Mouse (Mus musculus): Measurements from ENCODE around the gene Hist1h2bf. TPM values are rescaled to one million over a fixed set of nuclear protein-coding genes. Genes with fewer than 3 reads are reported as not detected.
"Not testable (repeated sequence)": the region's sequence is repeated elsewhere in the genome, so short reads cannot be mapped to it uniquely, and the experiment has no call there.

The Hist1h2bf gene
- 10 to 100 TPM; 10.4 TPM for total RNA-seq (2021)
- long read RNA-seq, experiment 1, result 0 reads
- long read RNA-seq, experiment 2, result 0 reads

GRCm38 (mm10) chr13:23573898-23574524, at the start of gene Hist1h2bf, which contains the start of gene Hist1h2ad:
Gene Hist1h2bf, minus strand, starts transcription at chr13:23574196.
Gene Hist1h2ad, plus strand, starts transcription at chr13:23574381.
- peak; percentile 80 for DNase-seq

GRCm38 (mm10) chr13:23622861-23623450, 49.0 kb upstream of the Hist1h2bf start:
- DNase-seq, result no peak

DNA sequence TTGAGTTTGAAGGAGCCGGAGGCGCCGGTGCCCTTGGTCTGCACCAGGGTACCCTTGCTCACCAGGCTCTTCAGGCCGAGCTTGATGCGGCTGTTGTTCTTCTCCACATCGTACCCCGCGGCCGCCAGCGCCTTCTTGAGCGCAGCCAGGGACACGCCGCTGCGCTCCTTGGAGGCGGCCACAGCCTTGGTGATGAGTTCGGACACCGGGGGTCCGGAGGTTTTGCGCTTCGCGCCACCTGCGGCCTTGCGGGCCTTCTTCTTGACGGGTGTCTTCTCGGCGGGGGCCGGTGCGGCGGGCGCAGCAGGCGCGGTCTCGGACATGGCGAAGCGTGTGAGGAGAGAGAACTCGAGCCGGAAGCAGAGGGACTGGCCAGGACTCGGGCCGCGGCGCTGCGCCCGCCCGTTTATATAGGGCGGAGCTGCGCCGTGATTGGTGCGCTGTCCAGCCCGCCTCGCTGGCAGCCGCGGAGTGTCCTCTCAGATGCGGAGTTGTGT, 48.2 kb upstream of the Hist1h2bf start, which contains the start of gene Hist1h1e:
TSS of gene Hist1h1e (minus strand) at position 384 of the 497 bp plus-strand sequence.
- peak; percentile 92 for DNase-seq

DNA sequence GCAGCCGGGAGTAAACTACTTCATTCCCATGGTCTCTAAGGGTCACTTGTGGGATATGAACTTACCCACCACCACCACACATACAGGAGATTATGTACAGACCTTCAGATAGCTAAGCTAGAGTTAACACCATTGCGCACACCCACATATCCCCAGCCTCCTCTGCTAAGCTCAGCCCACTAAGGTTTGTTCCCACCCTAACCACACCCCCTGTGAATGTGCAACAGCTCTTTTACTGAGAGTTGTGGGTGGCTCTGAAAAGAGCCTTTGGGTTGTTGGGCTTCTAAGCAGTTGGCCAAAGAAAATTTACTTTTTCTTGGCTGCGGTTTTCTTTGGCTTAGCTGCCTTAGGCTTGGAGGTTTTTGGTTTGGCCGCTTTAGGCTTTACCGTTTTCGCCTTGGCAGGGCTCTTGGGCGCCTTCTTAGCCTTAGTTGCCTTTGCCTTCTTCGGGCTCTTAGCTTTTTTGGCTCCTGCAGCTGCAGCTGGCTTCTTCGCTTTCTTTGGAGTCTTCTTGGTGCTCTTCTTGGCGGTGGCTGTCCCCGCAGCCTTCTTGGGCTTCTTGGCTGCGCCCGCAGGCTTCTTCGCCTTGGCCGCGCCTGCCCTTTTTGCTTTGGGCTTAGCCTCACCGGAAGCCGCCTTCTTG, 47.7 kb upstream of the Hist1h2bf start:
- peak; percentile 64 for DNase-seq

DNA sequence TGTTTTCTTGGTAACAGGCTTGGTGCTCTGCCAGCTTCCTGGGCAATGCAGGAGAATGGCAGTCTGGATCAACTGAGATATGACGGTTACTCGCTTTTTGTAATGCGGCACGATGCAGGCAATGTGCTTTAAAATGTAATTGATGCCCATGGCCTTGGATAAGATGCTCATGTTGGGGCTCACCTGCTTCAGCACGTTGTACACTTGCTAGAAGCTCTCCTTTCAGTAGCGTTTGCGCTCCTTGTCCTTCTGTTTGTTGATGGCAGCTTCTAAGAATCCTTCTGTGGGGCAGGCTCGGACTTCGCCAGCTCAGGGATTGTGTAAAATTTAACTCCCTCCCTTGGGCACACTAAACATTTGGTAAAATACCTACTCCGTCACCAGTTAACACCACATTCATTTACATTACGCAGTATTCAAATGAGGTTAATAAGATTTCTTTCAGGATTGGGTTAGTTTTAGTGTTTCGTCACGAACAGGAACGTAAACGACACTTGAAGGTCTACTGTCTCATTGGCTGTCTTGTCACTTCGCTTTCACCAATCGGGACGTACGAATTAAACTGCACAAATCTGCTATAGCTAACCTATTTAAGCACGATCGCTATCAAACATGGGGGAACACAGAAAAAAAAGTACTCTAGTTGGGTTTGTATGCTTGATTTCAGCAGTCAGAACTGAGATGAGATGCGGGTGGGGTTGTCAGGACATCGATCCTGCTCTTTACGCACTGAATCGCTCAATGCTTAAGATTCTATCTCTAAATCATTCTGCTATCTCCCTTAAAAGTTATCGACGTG, 46.9 kb upstream of the Hist1h2bf start, which contains the start of gene Hist1h2be:
TSS of gene Hist1h2be (minus strand) at position 392 of the 799 bp plus-strand sequence.
- DNase-seq, result peak; percentile 38

GRCm38 (mm10) chr13:23620056-23620732, 46.2 kb upstream of the Hist1h2bf start:
- no peak for DNase-seq

DNA sequence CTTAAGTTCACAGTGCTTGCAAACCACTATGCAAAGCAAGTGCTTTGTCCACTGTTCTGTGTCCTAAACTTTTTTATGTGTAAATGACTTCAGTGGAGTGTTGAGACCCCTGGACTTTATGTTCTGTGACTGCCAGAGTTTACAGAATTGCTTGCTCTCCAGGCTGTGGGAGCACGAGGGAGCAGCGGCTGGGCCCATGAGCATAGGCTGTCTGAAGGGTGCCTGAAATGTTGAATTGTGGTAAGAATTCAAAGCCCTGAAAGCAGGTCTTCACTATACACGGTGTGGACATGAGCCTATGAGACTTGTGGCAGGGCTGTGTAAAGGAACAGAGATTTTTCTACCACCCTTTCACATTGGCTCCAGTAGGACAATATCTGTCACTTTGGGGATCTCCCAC, 37.6 kb upstream of the Hist1h2bf start:
- no peak for DNase-seq

- DNase-seq, result no peak
These were observed 36.4 kb upstream of the Hist1h2bf start for GRCm38 (mm10) chr13:23610393-23610792.

DNA sequence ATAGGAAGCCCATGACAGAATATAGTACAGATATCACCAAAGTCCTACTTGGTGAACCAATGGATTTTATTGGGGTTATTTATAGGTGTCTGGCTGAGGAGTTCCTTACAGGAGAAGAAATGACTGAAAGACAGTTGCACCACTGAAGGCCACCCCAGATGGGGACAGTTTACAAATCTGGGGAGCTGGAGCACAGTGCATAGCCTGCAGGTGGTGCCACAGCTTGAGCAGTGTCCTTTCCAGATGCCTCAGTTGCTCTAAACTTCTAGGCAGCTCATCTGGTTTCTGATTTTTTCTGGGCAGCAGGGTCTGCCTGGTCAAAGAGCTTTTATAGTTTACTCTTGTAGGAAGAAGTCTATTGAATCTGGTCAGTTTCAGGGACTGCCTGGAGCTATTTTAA, 35.8 kb upstream of the Hist1h2bf start:
- no peak for DNase-seq

DNA sequence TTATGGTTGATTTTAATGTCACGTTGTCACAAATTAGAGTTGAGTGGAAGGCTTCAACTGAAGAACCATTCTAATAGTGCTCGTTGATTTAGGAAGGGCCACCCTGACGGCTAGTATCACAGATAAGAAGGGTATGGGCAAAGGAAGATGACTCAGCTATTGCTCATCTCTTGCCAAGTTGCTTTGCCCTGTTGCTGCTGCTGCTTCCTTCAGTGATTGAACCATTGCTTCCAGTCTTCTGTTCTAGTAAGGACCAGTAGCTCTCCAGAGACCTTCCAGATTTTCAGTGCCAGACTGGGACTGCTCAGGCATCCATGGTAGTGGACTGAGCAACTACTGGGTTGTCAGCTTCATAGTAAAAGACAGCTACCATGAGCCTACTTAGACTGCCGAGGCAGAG, 35.2 kb upstream of the Hist1h2bf start:
- no peak for DNase-seq

DNA sequence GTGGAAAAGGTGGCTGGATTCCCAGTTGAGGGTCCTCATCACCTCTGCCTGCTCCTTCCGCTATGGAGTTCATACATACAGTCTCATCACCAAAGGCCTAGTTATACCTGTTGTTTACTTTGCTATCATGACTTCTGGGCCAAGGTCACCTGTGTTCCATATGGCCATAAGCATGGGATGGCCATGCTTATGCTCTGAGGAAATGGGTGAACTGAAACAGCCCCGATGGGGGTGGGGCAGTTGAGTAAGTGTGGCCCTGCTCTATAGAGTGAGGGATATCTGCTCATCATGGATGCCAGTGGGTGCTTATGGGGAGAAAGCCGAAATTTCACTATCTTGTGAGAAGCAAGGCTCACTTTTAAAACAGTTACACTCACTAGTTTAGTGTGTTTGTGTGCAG, 31.1 kb upstream of the Hist1h2bf start:
- no peak for DNase-seq

DNA sequence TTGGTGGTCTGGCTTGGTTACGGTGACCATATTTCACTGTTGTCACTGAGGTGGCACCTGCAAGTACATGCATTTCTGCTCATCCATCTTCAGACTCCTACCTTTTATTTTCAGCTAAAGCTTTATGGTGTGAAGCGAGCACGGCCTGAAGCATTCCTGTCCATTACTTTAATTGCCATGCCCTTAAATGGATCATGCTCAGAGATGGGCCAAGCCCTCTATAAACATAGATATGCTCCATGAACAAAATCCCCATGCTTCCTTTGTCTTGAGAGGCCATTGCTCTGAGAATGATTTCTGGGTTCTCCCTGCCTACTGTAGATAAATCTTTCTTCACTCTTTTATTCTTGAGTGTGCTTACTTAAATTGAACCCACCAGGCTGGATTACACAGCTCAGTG, 30.5 kb upstream of the Hist1h2bf start:
- no peak for DNase-seq

GRCm38 (mm10) chr13:23603182-23603699, 29.2 kb upstream of the Hist1h2bf start:
- no peak for DNase-seq

- peak; percentile 33 for DNase-seq
These were observed 24.0 kb upstream of the Hist1h2bf start for GRCm38 (mm10) chr13:23597957-23598356.

- no peak for DNase-seq
These were observed 21.8 kb upstream of the Hist1h2bf start for GRCm38 (mm10) chr13:23595622-23596372.

GRCm38 (mm10) chr13:23595185-23595584, 21.2 kb upstream of the Hist1h2bf start:
- no peak for DNase-seq

DNA sequence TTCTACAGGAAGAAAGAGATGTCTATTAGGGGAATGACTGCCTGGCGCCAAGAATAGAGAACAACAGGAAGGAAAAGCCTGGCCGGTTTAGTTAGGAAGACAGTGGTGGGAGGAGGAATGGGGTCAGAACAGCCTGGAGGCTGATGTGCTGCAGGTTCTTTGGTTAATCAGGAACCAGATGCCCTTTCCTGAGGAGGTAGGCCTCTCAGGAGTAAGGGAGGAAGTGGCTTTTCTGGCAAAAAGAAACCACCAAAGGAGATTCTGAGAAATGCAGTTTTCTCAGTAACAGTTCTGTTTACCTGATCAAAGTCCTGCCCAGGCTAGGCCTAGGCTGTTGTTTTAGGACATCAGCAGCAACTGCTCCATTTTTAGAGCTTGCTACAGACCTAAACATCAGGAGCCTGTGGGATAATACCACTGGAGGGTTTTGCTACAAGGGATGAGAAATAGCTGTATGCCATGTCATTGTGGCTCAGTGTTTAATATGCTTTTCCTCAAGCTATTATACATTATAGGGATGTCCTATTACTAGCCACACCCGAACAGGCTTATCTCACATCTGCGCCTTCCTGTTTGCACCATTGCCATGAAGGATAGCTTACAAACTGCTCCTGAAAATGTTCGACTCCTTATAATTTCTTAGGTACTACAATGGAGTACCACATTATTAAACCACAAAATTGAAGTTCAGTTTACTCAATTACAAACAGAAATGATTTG, 19.2 kb upstream of the Hist1h2bf start:
- no peak for DNase-seq

DNA sequence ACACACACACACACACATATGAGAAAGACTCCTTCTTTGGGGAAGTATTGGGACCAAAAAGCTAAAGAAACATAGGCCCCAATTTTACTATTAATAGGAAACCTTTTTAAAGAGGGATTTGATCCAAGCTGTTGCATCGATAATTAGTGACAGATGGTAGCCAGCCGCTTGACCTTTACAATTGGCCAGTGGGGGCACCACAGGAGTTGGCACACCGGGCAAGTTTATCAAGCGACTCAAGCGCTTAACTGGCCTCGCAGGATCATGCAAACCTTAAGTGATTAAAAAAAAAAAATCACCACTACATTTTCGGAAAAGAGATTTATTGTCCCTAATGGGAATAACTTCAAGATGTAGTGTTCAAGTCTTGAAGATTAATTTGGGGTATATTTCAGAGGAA, 18.6 kb upstream of the Hist1h2bf start:
- no peak for DNase-seq

- not testable (repeated sequence) for DNase-seq
These were observed 17.9 kb upstream of the Hist1h2bf start for GRCm38 (mm10) chr13:23591886-23592285.

DNA sequence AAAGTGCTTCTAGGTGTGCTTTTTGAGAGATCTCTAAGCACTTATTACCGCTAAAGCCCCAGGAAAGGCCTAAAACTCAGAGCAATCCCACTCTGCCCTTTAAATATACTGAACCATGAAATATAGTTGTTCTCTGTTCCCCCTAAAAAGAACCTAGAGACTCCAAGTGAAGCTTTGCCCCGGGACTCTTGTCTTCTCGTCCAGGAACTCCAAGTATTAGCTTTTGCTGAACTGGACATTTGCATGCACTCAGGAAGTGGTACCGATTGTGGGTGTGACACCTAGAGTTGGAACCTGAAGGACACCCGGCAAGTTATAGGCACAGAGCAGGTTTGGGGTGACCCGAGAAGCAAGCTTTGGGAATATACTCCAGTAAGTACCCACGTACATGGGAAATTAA, 17.2 kb upstream of the Hist1h2bf start:
- no peak for DNase-seq
